Comparison of ENCODE assay signal across 13 mouse cellular contexts in the genomic region with DNA sequence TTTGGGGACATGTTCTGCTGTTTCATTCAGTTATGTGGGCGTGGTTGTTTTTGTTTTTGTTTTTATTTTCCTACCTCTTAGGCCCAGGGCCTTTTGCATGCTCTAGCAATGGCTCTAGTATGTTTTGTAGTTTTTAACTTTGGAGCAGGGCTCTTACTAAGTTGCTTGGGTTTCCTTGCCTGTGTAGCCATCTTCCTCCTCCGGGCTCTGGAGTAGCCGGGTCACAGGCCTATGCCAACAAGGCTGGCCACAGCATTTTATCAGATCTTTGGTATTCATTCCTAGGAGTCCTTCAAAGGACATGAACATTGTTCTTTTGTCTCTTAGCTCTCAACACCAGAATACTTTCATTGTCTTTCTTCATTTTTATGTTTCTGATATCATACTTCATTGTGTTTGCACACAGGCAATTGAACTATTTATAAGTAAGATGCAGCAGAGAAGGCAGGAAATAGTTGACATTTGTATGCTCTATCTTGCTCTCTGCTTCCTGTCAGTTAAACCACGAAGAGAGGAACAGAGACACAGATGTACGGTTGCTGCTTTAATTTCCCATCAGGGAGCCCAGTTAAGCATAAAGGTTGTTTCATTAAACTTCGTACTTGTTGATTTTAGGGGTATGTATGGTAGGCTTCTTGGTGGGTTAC. TPM values are rescaled to one million over a fixed set of nuclear protein-coding genes. Genes with fewer than 3 reads are reported as not detected.
DNase-seq lines count a peak whose midpoint lies in the region; ATAC-seq and TF ChIP-seq lines count a peak whose summit lies in the region.
"Had no signal": no experiment of that assay in that cellular context is flagged by ENCODE, and none has a peak within 500 bp of the region (broad histone marks: within the 10 kb centered on the region; RNA-seq: fewer than 3 reads in every experiment).

No protein-coding gene starts in this region.

- TF ChIP-seq POLR2A in spleen, adult 2 months (IDR thresholded peaks at IDR 0.05; ENCODE audit: low read depth, low read length), result no peak; the same call in 1 of the 2 replicates

- intact Hi-C loops in heart, postnatal 10 days (cut with DNase I), result loop anchor here (5.0 kb wide), 1 partner anchor 41 kb away; no protein-coding TSS in a partner anchor

- no peak overlapping the region for H3K4me2 ChIP-seq in heart, embryonic 11.5 days
- peak overlapping the region; percentile 49 for H3K4me2 ChIP-seq in liver, embryonic 13.5 days
- H3K4me2 ChIP-seq: hindbrain, embryonic 13.5 days had no signal

- H3K4me3 ChIP-seq in heart, embryonic 11.5 days (ENCODE audit: low read depth, low read length), result no peak overlapping the region
- H3K4me3 ChIP-seq in spleen, adult 2 months (ENCODE audit: extremely low read depth, insufficient read depth, insufficient read length), result peak overlapping the region; percentile 35; the same call in 1 of the 2 replicates
- no peak overlapping the region for H3K4me3 ChIP-seq in liver, embryonic 13.5 days (replicated peaks)
- H3K4me3 ChIP-seq: hindbrain, embryonic 13.5 days; myocyte had no signal

- TF ChIP-seq CTCF in spleen, adult 2 months (IDR thresholded peaks at IDR 0.05; ENCODE audit: extremely low read depth, insufficient read depth, insufficient read length, insufficient replicate concordance), result no peak

- H3K9ac ChIP-seq in heart, embryonic 11.5 days (ENCODE audit: low read depth, low read length), result no peak overlapping the region
- H3K9ac ChIP-seq in liver, embryonic 13.5 days, result peak overlapping the region; percentile 55
- H3K9ac ChIP-seq: hindbrain, embryonic 13.5 days had no signal

- no peaks in the 10 kb centered on the region for H3K27me3 ChIP-seq in heart, embryonic 11.5 days (ENCODE audit: control insufficient read depth, insufficient read depth, low read length)
- H3K27me3 ChIP-seq in spleen, adult 2 months (ENCODE audit: control insufficient read depth, insufficient read depth, low read length), result no peaks in the 10 kb centered on the region
- H3K27me3 ChIP-seq in liver, embryonic 13.5 days, result no peaks in the 10 kb centered on the region
- H3K27me3 ChIP-seq: hindbrain, embryonic 13.5 days had no signal

- H3K36me3 ChIP-seq in heart, embryonic 11.5 days (ENCODE audit: control insufficient read depth, insufficient read depth, low read length), result no peaks in the 10 kb centered on the region
- no peaks in the 10 kb centered on the region for H3K36me3 ChIP-seq in spleen, adult 2 months (ENCODE audit: control insufficient read depth, insufficient read depth, low read length)
- H3K36me3 ChIP-seq in liver, embryonic 13.5 days, result no peaks in the 10 kb centered on the region; the same call in 1 of the 2 replicates
- H3K36me3 ChIP-seq: hindbrain, embryonic 13.5 days had no signal

- H3K4me1 ChIP-seq in heart, embryonic 11.5 days (ENCODE audit: control insufficient read depth, insufficient read depth, low read length), result 0 out of 2 replicates have a peak, but pooled peaks cover 4% of the 10 kb centered on the region
- H3K4me1 ChIP-seq in spleen, adult 2 months (ENCODE audit: control insufficient read depth, insufficient read depth, insufficient read length), result peaks cover 20% of the 10 kb centered on the region
- H3K4me1 ChIP-seq in liver, embryonic 13.5 days (replicated peaks), result peaks cover 76% of the 10 kb centered on the region
- H3K4me1 ChIP-seq: hindbrain, embryonic 13.5 days had no signal

- H3K27ac ChIP-seq in heart, embryonic 11.5 days (ENCODE audit: low read depth, low read length), result 0 out of 2 replicates have a peak overlapping the region, but pooled peaks have one; percentile 15
- peak overlapping the region; percentile 81 for H3K27ac ChIP-seq in spleen, adult 2 months (ENCODE audit: insufficient read depth, low read length)
- H3K27ac ChIP-seq in liver, embryonic 13.5 days, result peak overlapping the region; percentile 88
- H3K27ac ChIP-seq: hindbrain, embryonic 13.5 days had no signal

- no peaks in the 10 kb centered on the region for H3K9me3 ChIP-seq in heart, embryonic 11.5 days (replicated peaks; ENCODE audit: control insufficient read depth, low read length)
- H3K9me3 ChIP-seq in liver, embryonic 13.5 days (replicated peaks), result no peaks in the 10 kb centered on the region
- H3K9me3 ChIP-seq: hindbrain, embryonic 13.5 days had no signal

- ATAC-seq in heart, embryonic 11.5 days (replicated peaks; ENCODE audit: insufficient number of reproducible peaks, low FRiP score, low TSS enrichment), result no peak
- ATAC-seq in liver, embryonic 13.5 days (ENCODE audit: low read depth), result peak; percentile 45
- ATAC-seq: forebrain, embryonic 14.5 days had no signal

- no peak for DNase-seq in heart, postnatal 10 days
- DNase-seq in spleen, adult 2 months (ENCODE audit: low read depth in 1 of 2, low spot score in 2 of 2), result no peak
- no peak for DNase-seq in spleen, adult 12 weeks (ENCODE audit: low spot score)
- no peak for DNase-seq in liver, embryonic 13.5 days
- peak; percentile 40 to 47 for DNase-seq in thymus, postnatal 36 days
- DNase-seq in left cerebral cortex, adult 11 months (ENCODE audit: low spot score), result no peak
- no peak for DNase-seq in urinary bladder, postnatal 4 days (ENCODE audit: low spot score in 2 of 2)
- DNase-seq: adrenal gland, adult 2 months; right cerebral cortex, postnatal 14 days had no signal

- WGBS in heart, embryonic 11.5 days (ENCODE audit: insufficient replicate concordance), result 64% methylated on average over 6 of the region's 6 CpGs
- WGBS in spleen, adult 2 months, result 5% methylated on average over 6 of the region's 6 CpGs
- WGBS in liver, embryonic 13.5 days (ENCODE audit: insufficient replicate concordance), result 20% methylated on average over 6 of the region's 6 CpGs

RNA-seq across cellular contexts. Expression of a gene that starts 40.3 kb away (rescaled TPM):
- 35.7 and 38.2 TPM in 2 replicates for polyA plus RNA-seq in heart, embryonic 11.5 days (2014; fragmentation: Nextera tagmentation; extraction: Ambion mirVana)
- 10 to 100 TPM; 22.8 to 24.8 TPM for total RNA-seq in heart, postnatal 10 days (2021)
- 2.6 and 3.7 TPM in 2 replicates for polyA plus RNA-seq in spleen, adult 2 months (2012; rRNA removed)
- 17.6 and 20.6 TPM in 2 replicates for polyA plus RNA-seq in liver, embryonic 13.5 days (2015; fragmentation: Nextera tagmentation; extraction: Ambion mirVana)

RNA-seq across cellular contexts. Expression of a gene that starts 40.6 kb away (rescaled TPM):
- polyA plus RNA-seq in heart, embryonic 11.5 days (2014; fragmentation: Nextera tagmentation; extraction: Ambion mirVana), result 8.3 and 8.6 TPM in 2 replicates
- total RNA-seq in heart, postnatal 10 days (2021), result 10 to 100 TPM; 21.3 to 23.3 TPM
- 22.5 and 26.7 TPM in 2 replicates for polyA plus RNA-seq in spleen, adult 2 months (2012; rRNA removed)
- 11.9 and 13.8 TPM in 2 replicates for polyA plus RNA-seq in liver, embryonic 13.5 days (2015; fragmentation: Nextera tagmentation; extraction: Ambion mirVana)

Comparison
In these comparisons a context has a peak if more than half of its experiments do, and no peak if none do; other contexts are left out.
1. H3K27ac ChIP-seq: peak in every context shown above with its lines; median percentile 88 in liver, embryonic 13.5 days; 81 in spleen, adult 2 months; 15 in heart, embryonic 11.5 days.
2. DNase-seq: peak in thymus, postnatal 36 days (2 of 2); none in heart, postnatal 10 days (0 of 2), spleen, adult 2 months (0 of 2), spleen, adult 12 weeks (single experiment), liver, embryonic 13.5 days (single experiment), left cerebral cortex, adult 11 months (single experiment) and urinary bladder, postnatal 4 days (0 of 2).